Comparison of ENCODE assay signal across 9 mouse cellular contexts in genomic region chr2:130176820-130177219, GRCm38 (mm10). TPM values are rescaled to one million over a fixed set of nuclear protein-coding genes. Genes with fewer than 3 reads are reported as not detected.
DNase-seq lines count a peak whose midpoint lies in the region; ATAC-seq and TF ChIP-seq lines count a peak whose summit lies in the region.
"Had no signal": no experiment of that assay in that cellular context is flagged by ENCODE, and none has a peak within 500 bp of the region (broad histone marks: within the 10 kb centered on the region; RNA-seq: fewer than 3 reads in every experiment).

No protein-coding gene starts in this region.

- H3K9me3 ChIP-seq in kidney, embryonic 14.5 days (ENCODE audit: control insufficient read depth, low read length), result no peaks in the 10 kb centered on the region
- no peaks in the 10 kb centered on the region for H3K9me3 ChIP-seq in embryonic facial prominence, embryonic 13.5 days
- no peaks in the 10 kb centered on the region for H3K9me3 ChIP-seq in hindbrain, postnatal 0 days (ENCODE audit: low read length)
- H3K9me3 ChIP-seq in midbrain, embryonic 14.5 days (ENCODE audit: control insufficient read depth, low read length), result no peaks in the 10 kb centered on the region

- H3K36me3 ChIP-seq in kidney, embryonic 14.5 days (ENCODE audit: control insufficient read depth, insufficient read depth, low read length), result peaks cover 53% of the 10 kb centered on the region
- H3K36me3 ChIP-seq in kidney, adult 2 months (ENCODE audit: control insufficient read depth, insufficient read depth, low read length), result peaks cover 16% of the 10 kb centered on the region
- H3K36me3 ChIP-seq in embryonic facial prominence, embryonic 13.5 days, result peaks cover 53% of the 10 kb centered on the region
- H3K36me3 ChIP-seq in hindbrain, postnatal 0 days (ENCODE audit: insufficient read depth, low read length), result peaks cover 37% of the 10 kb centered on the region
- H3K36me3 ChIP-seq in midbrain, embryonic 14.5 days (ENCODE audit: control insufficient read depth, insufficient read depth, low read length), result peaks cover 53% of the 10 kb centered on the region

- TF ChIP-seq POLR2A in kidney, adult 2 months (IDR thresholded peaks at IDR 0.05; ENCODE audit: low read depth, low read length), result no peak

- H3K4me2 ChIP-seq in kidney, embryonic 14.5 days (replicated peaks; ENCODE audit: low read depth, low read length), result peak overlapping the region; percentile 80
- H3K4me2 ChIP-seq in embryonic facial prominence, embryonic 13.5 days, result peak overlapping the region; percentile 80
- peak overlapping the region; percentile 91 for H3K4me2 ChIP-seq in hindbrain, postnatal 0 days (ENCODE audit: low read depth, low read length)
- peak overlapping the region; percentile 95 for H3K4me2 ChIP-seq in midbrain, embryonic 14.5 days (ENCODE audit: low read length)

- no peaks in the 10 kb centered on the region for H3K27me3 ChIP-seq in kidney, embryonic 14.5 days (ENCODE audit: control insufficient read depth, insufficient read depth, low read length)
- H3K27me3 ChIP-seq in kidney, adult 2 months (replicated peaks; ENCODE audit: control insufficient read depth, insufficient read depth, low read length), result no peaks in the 10 kb centered on the region
- H3K27me3 ChIP-seq in embryonic facial prominence, embryonic 13.5 days, result no peaks in the 10 kb centered on the region
- no peaks in the 10 kb centered on the region for H3K27me3 ChIP-seq in hindbrain, postnatal 0 days (ENCODE audit: insufficient read depth, low read length)
- H3K27me3 ChIP-seq in midbrain, embryonic 14.5 days (ENCODE audit: control insufficient read depth, insufficient read depth, low read length), result no peaks in the 10 kb centered on the region

- TF ChIP-seq CTCF in kidney, adult 2 months (conservative IDR thresholded peaks at IDR 0.05; ENCODE audit: insufficient read depth, insufficient read length, low read depth, low read length), result no peak
- no peak for TF ChIP-seq CTCF in hindbrain, postnatal 0 days (IDR thresholded peaks at IDR 0.05; ENCODE audit: low read depth)

- 66% methylated on average over 8 of the region's 8 CpGs for WGBS in kidney, embryonic 14.5 days
- 29% methylated on average over 8 of the region's 8 CpGs for WGBS in kidney, adult 2 months
- 65% methylated on average over 8 of the region's 8 CpGs for WGBS in embryonic facial prominence, embryonic 13.5 days
- 74% methylated on average over 8 of the region's 8 CpGs for WGBS in hindbrain, postnatal 0 days
- WGBS in midbrain, embryonic 14.5 days, result 78% methylated on average over 8 of the region's 8 CpGs

- ATAC-seq in kidney, embryonic 14.5 days (ENCODE audit: low FRiP score, low TSS enrichment), result no peak
- ATAC-seq in embryonic facial prominence, embryonic 13.5 days (ENCODE audit: insufficient number of reproducible peaks, insufficient read depth, low FRiP score, low TSS enrichment, low read depth), result no peak
- no peak for ATAC-seq in hindbrain, postnatal 0 days
- ATAC-seq in midbrain, embryonic 14.5 days (ENCODE audit: low FRiP score, low TSS enrichment), result no peak

- no peak overlapping the region for H3K27ac ChIP-seq in kidney, embryonic 14.5 days (ENCODE audit: low read depth, low read length)
- H3K27ac ChIP-seq in kidney, adult 2 months (ENCODE audit: insufficient read depth, low read depth, low read length), result no peak overlapping the region
- H3K27ac ChIP-seq in embryonic facial prominence, embryonic 13.5 days, result no peak overlapping the region
- no peak overlapping the region for H3K27ac ChIP-seq in hindbrain, postnatal 0 days
- H3K27ac ChIP-seq in midbrain, embryonic 14.5 days (replicated peaks; ENCODE audit: low read depth, low read length), result no peak overlapping the region

- H3K9ac ChIP-seq in kidney, embryonic 14.5 days (ENCODE audit: low read depth, low read length), result peak overlapping the region; percentile 99
- peak overlapping the region; percentile 100 for H3K9ac ChIP-seq in embryonic facial prominence, embryonic 13.5 days
- peak overlapping the region; percentile 100; the same call in 1 of the 2 replicates for H3K9ac ChIP-seq in hindbrain, postnatal 0 days (replicated peaks; ENCODE audit: low read length)
- H3K9ac ChIP-seq in midbrain, embryonic 14.5 days (replicated peaks; ENCODE audit: low read length), result peak overlapping the region; percentile 99; the same call in 1 of the 2 replicates

- H3K4me3 ChIP-seq in kidney, embryonic 14.5 days (ENCODE audit: low read length), result peak overlapping the region; percentile 92; the same call in 1 of the 2 replicates
- no peak overlapping the region for H3K4me3 ChIP-seq in kidney, adult 2 months (ENCODE audit: insufficient read depth, low read depth, low read length)
- peak overlapping the region; percentile 99 for H3K4me3 ChIP-seq in embryonic facial prominence, embryonic 13.5 days
- 0 out of 2 replicates have a peak overlapping the region, but pooled peaks have one; percentile 99 for H3K4me3 ChIP-seq in hindbrain, postnatal 0 days (ENCODE audit: low read length)
- H3K4me3 ChIP-seq in midbrain, embryonic 14.5 days (replicated peaks; ENCODE audit: low read depth, low read length), result 0 out of 2 replicates have a peak overlapping the region, but pooled peaks have one; percentile 0

- no peak for DNase-seq in kidney, adult 2 months
- DNase-seq in hindbrain, postnatal 0 days (ENCODE audit: low spot score), result no peak
- DNase-seq in midbrain, embryonic 14.5 days, result no peak
- DNase-seq in embryo, embryonic 10.5 days (ENCODE audit: low spot score), result no peak
- no peak for DNase-seq in gastrocnemius, postnatal 4 days (ENCODE audit: low spot score in 2 of 2)
- no peak for DNase-seq in B cell, adult 2 months
- DNase-seq: thymus, postnatal 25 days had no signal

- H3K4me1 ChIP-seq in kidney, embryonic 14.5 days (ENCODE audit: control insufficient read depth, insufficient read depth, low read length), result peaks cover 15% of the 10 kb centered on the region
- peaks cover 6% of the 10 kb centered on the region for H3K4me1 ChIP-seq in kidney, adult 2 months (ENCODE audit: control insufficient read depth, insufficient read depth, low read length)
- H3K4me1 ChIP-seq in embryonic facial prominence, embryonic 13.5 days, result peaks cover 26% of the 10 kb centered on the region
- H3K4me1 ChIP-seq in hindbrain, postnatal 0 days (ENCODE audit: insufficient read depth, low read length), result peaks cover 13% of the 10 kb centered on the region; the same call in 1 of the 2 replicates
- peaks cover 17% of the 10 kb centered on the region for H3K4me1 ChIP-seq in midbrain, embryonic 14.5 days (ENCODE audit: control insufficient read depth, insufficient read depth, low read length)

RNA-seq across cellular contexts. Expression of gene Snrpb, which starts 2.4 kb away (rescaled TPM):
- 753 and 776 TPM in 2 replicates for polyA plus RNA-seq in kidney, embryonic 14.5 days (2014; fragmentation: Nextera tagmentation; extraction: Ambion mirVana)
- polyA plus RNA-seq in kidney, adult 2 months (2012; rRNA removed), result 193 and 194 TPM in 2 replicates
- 538 and 617 TPM in 2 replicates for polyA plus RNA-seq in embryonic facial prominence, embryonic 13.5 days (2015; fragmentation: Nextera tagmentation; extraction: Ambion mirVana)
- total RNA-seq in hindbrain, postnatal 0 days (2014; rRNA removed), result 306 and 339 TPM in 2 replicates
- 300 and 302 TPM in 2 replicates for polyA plus RNA-seq in hindbrain, postnatal 0 days (2015; fragmentation: Nextera tagmentation; extraction: Ambion mirVana)
- polyA plus RNA-seq in midbrain, embryonic 14.5 days (2014; fragmentation: Nextera tagmentation; extraction: Ambion mirVana), result 349 and 358 TPM in 2 replicates
- 100 to 1,000 TPM; 188 to 199 TPM for total RNA-seq in gastrocnemius, postnatal 4 days (2021)

RNA-seq across cellular contexts. Expression of gene Tmc2, which starts 18.2 kb away (rescaled TPM):
- polyA plus RNA-seq in kidney, embryonic 14.5 days (2014; fragmentation: Nextera tagmentation; extraction: Ambion mirVana), result not detected in 2 replicates
- polyA plus RNA-seq in kidney, adult 2 months (2012; rRNA removed), result not detected in 2 replicates
- polyA plus RNA-seq in embryonic facial prominence, embryonic 13.5 days (2015; fragmentation: Nextera tagmentation; extraction: Ambion mirVana), result not detected in 2 replicates
- not detected in 2 replicates for total RNA-seq in hindbrain, postnatal 0 days (2014; rRNA removed)
- not detected in 2 replicates for polyA plus RNA-seq in hindbrain, postnatal 0 days (2015; fragmentation: Nextera tagmentation; extraction: Ambion mirVana)
- not detected in 2 replicates for polyA plus RNA-seq in midbrain, embryonic 14.5 days (2014; fragmentation: Nextera tagmentation; extraction: Ambion mirVana)
- total RNA-seq in gastrocnemius, postnatal 4 days (2021), result not detected
